Mouse (Mus musculus): Measurements from ENCODE around the gene Caskin2.

DNA sequence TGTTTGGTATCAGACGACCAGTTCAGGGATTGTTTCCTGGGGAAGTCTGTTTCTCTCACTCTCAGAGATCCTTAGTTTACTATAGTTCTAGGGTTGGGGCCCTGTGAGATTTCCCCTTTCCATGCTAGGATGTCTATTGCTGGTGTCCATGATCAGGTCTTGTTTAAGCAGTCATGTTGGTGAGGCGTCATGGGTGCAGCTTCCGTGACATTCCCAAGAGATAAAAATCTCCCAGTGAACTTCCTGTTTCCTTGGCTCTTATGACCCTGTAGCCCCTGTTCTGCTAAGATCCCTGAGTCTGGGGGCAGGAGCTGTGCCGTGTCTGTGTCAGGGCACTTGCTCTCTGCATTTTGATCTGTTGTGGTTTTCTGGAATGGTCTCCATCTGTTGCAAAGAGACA lies 38.8 kb downstream of the Caskin2 start:
- TF ChIP-seq CTCF (IDR thresholded peaks at IDR 0.05; ENCODE audit: low read depth, low read length) (no peak), POLR2A (IDR thresholded peaks at IDR 0.05; ENCODE audit: borderline replicate concordance, low read depth, low read length) (no peak)
